Mouse (Mus musculus): Measurements from ENCODE around the gene Acot7. TPM values are rescaled to one million over a fixed set of nuclear protein-coding genes. Genes with fewer than 3 reads are reported as not detected.

Acot7 gene
- polyA plus RNA-seq, 1 experiment = 344 TPM

DNA sequence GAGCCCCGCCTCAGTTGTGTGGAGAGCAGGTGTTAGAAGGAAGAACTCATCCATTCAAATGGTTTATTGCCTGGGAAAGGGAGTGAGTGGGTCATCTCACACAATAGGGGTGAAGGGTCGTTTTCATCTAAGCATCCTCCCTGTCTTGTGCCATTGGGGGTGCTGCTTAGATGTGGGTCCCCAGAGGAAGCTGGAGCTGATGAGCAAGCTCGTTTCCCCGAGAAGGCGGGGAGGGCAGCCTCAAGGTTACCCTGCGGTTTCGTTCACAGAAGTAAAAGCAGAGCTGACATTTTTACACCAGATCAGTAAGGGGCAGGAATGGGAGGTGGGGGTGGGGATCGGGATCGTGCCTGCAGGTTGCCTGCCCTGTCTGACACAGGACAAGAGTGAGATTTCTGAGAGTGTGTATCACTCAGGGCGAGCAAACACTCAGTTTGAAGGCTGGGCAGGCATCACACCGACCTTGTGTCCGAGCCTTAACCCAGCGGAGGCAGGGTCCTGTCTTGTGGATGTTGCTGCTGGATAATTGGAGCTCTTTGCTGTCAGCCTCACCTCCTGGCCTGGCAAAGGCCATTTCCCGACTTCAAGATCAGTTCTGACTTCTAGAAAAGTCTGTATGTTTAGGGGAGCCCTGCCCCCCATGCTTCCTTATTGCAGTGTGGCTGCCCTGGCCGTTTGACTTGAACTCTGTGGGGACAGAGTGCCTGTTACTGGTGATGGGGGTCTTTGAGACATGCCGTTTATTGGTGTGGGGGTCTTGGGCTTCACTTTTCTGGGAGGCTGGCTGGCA lies 1.2 kb downstream of the Acot7 start:
- DNase-seq (ENCODE audit: extremely low spot score in 1 of 2, low spot score in 1 of 2) = no peak

DNA sequence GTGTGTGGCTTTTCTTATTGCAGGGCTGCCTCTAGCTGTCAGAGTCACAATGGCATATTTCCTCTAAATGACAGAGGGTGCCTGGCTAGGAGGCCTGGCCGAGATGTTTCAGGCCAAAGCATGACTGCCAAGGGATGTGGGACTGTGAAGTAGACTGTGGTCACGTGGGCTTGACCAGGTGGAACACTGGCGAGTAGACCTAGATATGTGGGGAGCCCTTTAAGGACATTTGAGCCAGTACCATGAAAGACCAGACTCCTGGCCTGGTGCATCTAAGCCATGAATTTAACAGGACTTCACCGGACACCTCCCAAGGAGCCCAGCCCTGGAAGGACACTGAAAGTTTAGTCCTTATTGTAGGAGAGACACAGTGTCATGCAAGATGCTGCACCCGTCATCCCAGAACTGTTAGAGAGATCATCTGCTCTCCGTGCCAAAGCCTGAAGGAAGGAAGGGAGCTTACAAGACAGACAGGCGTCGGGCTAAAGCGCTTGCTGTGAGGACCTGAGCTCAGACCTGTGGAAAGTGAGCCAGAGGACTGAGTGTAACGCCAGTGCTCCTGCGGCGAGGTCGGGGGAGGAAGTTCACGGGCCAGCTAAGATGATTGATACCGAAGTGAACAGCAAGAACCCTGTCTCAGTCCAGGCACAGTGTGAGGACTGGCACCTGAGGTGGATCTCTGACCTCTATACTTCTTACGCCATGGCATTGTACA lies 2.2 kb downstream of the Acot7 start:
- DNase-seq (ENCODE audit: extremely low spot score in 1 of 2, low spot score in 1 of 2) = no peak

DNA sequence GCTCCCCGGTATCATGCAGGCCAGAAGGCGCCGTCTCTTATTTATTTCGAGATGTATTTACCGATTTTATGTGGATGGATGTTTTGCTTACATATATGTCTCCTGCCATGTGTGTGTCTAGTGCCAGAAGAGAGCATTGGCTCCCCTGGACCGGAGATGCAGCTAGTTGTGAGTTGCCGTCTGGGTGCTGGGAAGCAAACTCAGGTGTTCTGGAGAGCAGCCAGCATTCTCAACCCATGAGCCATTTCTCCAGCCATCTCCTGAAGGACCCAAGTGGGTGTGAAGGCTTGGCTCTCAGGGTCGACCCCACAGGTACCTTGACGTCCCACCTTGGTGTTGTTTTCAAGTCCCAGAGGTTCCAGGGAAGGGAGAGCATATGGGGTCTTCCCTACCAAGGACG lies 4.3 kb downstream of the Acot7 start:
- DNase-seq (ENCODE audit: extremely low spot score in 1 of 2, low spot score in 1 of 2) = no peak

DNA sequence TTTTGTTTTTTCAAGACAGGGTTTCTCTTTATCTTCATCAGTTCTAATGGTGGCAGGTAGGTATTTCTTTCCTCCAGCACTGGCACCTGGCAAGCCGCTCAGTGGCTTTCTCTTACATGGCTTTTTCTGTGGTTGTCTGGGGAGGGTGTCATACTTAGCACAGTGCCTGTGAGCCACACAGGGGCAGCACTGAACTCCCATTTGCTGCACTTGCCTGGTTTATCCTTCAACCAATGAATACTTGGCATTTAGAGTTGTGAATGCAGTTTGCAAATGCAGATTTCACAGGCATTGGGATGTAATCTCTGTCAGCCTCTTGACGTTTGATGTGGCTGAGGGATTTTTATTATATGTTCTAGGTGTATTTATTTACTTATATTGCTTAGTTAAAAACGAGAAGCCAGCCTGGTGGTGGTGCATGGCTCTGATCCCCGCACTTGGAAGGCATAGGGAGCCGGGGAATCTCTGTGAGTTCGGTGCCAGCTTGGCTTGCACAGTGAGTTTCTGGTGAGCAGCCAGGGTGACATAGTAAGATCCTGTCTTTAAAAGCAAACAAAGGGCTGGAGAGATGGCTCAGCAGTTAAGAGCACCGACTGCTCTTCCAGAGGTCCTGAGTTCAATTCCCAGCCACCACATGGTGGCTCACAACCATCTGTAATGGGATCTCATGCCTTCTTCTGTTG lies 6.6 kb downstream of the Acot7 start:
- peak in 1 of 2 experiments; percentile 69 for DNase-seq (ENCODE audit: extremely low spot score in 1 of 2, low spot score in 1 of 2)

DNA sequence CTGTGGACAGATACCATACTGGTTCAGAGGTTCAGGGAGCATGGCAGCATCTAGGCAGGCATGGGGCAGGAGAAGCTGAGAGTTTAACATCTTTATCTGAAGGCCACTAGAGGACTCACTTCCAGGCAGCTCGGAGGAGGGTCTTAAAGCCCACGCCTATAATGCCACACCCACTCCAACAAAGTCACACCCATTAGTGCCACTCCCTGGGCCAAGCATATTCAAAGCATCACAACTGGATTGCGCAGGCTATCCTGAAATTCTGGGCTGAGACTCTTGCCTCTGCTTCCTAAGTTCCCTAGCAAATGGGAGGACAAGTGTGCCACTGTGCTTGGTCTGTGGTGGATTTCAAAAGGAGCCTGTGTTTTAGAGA lies 7.2 kb downstream of the Acot7 start:
- no peak for DNase-seq (ENCODE audit: extremely low spot score in 1 of 2, low spot score in 1 of 2)

DNA sequence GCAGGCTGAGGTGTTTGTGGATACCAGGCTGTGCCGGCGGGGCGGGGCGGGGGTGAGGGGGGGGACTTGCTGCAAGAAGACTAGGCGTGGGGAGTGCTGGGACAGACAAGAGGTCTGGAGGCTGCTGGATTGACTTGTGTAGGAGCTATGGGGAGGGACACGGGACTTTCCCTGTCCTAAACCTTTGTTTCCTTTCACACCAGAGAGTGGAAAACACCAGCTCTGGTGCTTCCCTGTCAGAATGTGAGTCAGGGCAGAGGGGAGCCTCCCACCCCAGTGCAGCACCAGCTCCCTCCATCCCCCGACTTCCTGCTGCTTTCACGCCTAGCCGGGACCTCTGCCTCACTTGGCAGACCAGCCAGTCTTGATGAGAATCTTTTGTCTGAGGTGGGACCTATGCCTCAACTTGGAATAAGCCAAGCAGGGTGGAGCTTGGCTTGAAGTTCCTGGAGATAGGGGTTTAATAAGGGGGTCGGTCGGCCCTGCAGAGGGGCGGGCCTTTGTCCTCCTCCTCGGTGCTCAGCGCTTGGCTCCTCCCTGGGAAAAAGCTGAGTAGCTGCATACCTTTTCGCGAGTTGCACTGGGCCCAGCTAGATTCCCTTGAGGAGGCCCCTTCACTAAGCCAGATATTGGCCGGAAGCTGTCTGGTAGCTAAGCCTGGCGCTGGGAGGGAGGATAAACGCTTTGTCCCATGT lies 7.7 kb downstream of the Acot7 start:
- no peak for DNase-seq (ENCODE audit: extremely low spot score in 1 of 2, low spot score in 1 of 2)

DNA sequence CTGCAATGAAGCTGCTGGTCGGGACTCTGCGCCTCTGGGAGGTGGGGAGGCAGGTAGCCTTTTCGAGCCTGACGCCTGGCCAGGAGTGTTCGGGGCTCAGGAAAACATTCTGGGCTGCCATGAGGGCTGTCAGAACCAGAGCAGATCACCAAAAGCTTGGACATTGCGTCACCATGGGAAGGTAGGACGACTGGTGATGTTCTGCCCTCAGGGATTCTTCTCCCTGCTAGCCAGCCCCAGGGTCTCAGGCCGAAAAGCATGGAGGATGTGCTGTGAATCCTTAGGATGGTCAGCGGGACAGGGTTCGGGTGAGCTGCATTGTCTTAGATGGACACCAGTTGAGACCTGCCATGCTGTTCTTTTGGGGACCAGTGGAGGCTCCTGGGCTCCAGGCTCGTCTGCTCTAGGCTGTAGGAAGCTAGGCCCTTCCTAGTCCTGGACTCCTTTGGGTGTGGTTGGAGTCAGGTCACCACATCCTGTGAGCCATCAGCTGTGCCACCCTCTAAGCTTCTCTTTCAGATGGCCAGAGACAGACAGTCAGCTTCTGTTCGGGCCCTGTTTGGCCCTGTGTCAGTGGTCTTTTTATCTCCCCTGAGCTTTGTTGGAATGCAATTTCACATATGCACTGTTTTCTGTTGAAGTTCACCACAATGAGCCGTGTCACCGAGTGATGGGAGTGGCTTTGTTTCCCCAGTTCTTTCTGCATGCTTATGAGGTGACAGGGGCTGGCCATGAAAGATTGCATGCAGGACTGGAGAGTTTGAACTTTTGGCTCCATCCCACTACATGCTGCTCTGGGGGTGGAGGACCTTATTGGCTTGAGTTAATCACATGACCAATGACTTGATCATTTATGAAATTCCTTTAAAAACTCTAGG lies 8.5 kb downstream of the Acot7 start:
- no peak for DNase-seq (ENCODE audit: extremely low spot score in 1 of 2, low spot score in 1 of 2)

DNA sequence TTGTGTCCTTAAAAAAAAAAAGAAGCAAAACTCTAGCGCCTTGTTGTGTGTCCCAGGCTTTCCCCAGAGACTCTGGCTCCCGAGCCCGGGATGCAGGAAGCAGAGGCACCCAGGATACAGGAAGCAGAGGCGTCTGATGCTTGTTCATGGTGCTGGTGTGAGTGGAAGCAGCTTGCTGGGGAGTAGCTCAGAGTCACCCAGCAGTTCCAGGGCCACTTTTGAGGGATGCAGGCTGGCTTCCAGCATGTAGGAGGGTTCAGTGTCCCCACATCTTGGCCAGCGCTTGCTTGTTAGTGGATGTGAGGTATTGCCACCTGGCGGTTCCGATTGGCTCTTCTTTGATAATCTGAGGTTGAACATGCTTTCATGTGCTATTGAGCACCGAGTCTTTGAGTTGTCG lies 9.2 kb downstream of the Acot7 start:
- no peak for DNase-seq (ENCODE audit: extremely low spot score in 1 of 2, low spot score in 1 of 2)

DNA sequence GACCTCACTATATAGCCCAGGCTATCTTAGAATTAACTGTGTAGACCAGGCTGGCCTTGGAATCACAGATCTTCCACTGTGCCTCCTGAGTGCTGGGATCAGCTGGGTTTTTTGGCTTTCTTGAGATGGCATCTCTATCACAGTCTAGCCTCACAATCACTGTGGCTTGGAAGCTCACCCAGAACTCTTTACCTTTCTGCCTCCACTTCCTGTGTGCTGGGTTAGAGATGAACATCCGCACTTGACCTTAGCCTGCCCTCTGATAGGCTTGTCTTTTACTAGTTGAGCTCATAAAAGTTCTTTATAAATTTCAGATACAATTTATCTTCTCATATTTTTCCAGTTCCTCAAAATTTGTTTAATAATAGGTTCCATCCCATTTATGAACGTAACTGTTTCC lies 10.7 kb downstream of the Acot7 start:
- no peak for DNase-seq (ENCODE audit: extremely low spot score in 1 of 2, low spot score in 1 of 2)

DNA sequence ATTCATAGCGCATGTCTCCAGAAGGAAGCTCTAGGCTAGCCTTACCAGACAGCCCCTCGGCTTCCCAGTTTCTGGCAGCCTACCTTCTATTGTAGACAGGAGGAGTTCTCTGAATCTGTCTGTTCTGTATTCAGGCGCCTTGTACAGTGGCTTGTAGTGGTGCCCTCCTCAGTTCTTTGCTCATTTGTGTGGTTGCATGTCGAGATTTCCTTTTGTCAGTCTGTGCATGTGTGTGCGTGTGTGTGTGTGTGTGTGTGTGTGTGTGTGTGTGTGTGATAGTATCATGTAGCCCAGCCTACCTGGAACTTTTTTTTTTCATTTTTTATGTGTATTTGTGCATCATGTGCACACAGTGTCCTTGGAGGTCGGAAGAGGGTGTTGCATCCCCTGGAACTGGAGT lies 11.1 kb downstream of the Acot7 start:
- DNase-seq (ENCODE audit: extremely low spot score in 1 of 2, low spot score in 1 of 2) = no peak

DNA sequence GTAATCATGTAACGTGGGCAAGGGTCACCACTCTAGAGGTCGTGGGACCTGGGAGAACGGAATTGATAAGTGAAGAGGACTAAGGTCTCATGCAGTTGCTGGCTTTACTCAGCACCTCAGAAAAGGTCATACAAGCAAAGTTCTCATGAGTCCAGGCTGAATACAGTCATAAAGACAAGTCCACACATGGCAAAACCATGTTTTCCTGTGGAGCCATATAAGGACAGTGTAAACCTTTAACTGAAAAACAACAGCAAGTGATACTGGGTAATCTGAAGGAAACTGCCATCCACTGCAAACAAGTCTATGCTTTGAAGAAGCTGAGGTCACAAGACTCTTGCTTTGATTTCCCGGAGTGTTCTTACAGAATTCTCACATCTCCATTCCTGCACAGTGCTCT lies 11.8 kb downstream of the Acot7 start:
- DNase-seq (ENCODE audit: extremely low spot score in 1 of 2, low spot score in 1 of 2) = no peak

DNA sequence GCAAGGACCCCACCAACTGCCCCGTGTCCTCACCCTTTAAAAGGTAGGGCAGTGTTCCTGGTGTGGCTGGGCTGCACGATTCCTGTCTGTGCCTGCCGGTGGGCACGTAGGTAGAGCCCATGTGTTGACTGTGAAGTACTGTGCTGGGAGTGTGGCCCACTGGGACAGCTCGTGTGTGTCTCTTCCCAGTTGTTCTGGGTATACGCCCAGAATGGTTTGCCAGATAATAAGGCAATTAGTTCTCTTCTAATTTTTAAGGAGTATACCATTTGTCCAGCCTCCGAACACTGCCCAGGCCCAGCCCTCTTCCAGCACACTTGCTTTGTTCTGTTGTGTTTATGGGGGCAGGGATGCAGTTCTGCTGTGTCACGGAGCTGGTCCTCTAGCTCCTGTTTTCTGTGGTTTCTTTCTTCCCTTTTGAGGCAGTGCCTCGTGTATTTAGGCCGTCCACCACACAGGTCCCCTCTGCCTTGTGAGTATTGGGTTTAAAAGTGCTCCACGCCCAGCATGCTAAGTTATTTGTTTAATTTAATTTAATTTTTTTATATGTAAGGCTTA lies 12.2 kb downstream of the Acot7 start:
- DNase-seq (ENCODE audit: extremely low spot score in 1 of 2, low spot score in 1 of 2) = no peak

DNA sequence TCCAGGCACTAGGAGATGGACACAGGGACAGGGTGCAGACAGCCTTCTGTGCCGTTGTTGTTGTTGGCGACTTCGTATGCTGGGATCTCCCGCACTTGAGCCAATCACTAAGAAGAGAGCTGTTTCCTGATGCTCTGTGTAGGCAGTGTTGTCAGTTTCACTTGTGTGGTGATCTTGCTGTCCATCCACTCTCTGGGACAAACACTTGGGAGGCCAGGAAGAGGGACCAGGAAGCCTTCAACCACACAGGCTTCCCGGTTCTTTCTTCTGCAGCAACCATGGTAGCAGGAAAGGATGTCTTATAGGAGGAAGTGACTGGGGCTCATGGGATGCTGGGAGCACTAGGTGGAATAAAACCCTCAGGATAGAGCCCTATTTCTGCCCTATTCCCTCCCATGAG lies 12.8 kb downstream of the Acot7 start:
- no peak for DNase-seq (ENCODE audit: extremely low spot score in 1 of 2, low spot score in 1 of 2)

DNA sequence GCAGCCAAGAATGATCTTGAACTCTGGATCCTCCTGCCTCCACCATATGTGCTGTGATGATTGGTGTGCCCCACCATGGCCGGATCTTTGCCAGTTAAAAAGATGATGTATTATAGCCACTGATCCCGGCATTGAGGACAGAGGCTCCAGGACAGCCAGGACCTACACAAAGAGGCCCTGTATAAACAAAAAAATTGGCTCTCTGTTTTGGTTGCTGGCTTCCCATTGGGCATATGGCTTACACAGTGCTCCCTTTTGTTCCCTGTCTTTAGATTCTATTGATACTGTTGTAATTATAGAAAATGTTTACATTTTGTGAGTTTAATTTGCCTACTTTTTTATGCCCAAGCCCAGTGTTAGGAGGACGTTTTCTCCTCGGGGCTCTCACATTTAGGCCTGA lies 14.6 kb downstream of the Acot7 start:
- no peak for DNase-seq (ENCODE audit: extremely low spot score in 1 of 2, low spot score in 1 of 2)

DNA sequence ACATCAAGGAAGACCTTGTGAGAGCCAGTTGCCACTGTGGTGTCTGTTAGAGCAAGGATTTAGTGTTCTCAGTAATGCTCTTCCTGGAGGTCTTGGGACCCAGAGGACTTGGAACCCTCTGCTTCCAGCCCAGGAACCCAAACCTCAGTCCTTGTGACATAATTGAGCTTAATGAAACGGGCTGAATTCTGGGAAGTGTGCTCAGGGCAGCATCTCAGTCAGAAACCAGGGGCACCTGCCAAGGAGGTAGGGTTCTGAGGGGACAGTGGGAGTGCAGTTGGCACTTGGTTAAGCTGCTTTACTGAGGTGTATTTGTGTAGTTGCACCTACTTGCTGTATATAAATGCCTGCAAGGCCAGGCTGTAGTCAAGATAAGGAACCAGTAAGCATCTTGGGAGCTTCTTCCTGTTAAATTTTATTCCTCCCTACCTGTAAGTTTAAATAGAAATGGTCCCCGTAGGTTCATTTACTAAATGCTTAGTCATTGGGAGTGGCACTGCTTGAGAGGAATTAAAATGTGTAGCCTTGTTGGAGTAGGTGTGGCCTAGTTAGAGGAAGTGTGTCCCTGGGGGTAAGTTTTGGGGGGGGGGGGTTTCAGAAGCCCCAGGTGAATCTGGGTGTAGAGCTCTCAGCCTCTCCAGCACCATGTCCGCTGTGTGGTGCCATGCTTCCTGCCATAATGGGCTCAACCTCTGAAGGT lies 16.7 kb downstream of the Acot7 start:
- DNase-seq (ENCODE audit: extremely low spot score in 1 of 2, low spot score in 1 of 2) = no peak

DNA sequence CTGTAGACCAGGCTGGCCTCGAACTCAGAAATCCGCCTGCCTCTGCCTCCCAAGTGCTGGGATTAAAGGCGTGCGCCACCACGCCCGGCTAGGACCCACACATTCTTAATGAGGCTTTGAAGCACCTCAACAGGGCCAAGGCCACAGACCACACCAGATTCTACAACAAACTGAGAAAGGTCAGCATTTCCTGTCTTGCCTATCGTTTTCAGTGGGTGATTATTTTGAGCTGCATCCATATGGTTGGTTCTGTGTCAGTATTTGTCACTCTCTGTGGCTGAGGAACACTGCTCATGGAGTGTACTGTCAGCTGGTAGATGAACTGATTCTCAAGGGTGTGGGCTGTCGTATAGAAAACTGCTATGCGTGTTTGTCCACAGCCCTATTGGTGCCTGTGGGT lies 18.3 kb downstream of the Acot7 start:
- no peak for DNase-seq (ENCODE audit: extremely low spot score in 1 of 2, low spot score in 1 of 2)

DNA sequence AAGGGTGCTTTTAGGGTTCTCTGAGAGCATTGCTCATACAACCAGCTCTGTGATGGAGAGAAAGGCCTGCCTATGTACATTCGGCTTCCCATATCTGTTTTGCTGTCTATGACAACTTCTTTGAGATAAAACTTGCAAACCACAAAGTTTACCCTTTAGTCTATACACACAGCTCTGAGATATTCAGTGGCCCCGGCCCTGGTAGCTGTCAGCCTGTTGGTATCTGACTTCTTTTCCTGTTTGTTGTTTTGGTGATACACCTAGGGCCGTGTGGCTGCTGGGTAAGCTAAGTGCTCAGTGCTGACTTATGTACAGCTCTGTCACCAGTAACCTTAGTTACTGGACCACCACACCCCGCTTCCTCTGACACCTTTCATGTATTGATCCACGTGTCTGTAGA lies 19.6 kb downstream of the Acot7 start:
- no peak for DNase-seq (ENCODE audit: extremely low spot score in 1 of 2, low spot score in 1 of 2)

DNA sequence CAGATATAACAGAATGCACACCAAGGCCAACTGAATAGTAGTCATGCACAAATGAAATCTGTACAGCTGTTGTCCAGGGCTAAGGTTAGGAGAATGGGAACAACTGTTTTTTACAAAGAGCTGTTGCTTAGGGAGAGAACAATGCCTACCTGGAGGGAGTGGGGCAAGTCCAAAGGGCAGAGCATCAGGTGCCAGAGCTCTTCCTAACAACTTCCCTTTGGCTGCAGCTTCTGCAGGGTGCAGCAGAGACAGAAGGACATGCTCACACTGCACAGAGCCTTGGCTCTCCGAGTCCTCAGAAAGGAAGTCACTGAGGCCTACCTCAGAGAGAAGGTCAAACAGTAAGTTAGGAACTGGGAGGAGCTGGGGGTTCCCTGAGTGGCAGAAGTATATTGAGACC lies 21.7 kb downstream of the Acot7 start:
- no peak for DNase-seq (ENCODE audit: extremely low spot score in 1 of 2, low spot score in 1 of 2)

DNA sequence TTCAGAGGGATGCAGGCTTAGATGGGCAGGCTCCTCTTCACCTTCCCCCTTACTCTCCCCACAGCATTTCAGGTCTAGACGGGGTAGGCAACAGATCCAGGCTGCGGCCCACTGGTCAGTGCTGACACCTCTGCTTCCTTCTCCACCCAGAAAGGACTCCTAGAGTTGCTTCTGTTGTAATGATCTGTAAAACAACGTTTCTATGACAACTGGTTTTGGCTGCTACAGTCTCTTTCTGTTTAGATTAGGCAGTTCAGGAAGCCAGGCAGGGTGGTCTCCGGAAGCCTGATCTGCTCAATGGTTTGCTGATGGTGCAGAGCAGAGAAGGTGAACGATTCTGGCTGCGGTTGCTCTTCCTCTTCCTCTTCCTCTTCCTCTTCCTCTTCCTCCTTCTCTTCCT lies 23.6 kb downstream of the Acot7 start:
- DNase-seq (ENCODE audit: extremely low spot score in 1 of 2, low spot score in 1 of 2) = no peak
